Mouse (Mus musculus): Measurements from ENCODE around the gene Optc.

Optc gene

GRCm38 (mm10) chr1:133918088-133918470 lies 10.3 kb upstream of the Optc start:
- DNase-seq (ENCODE audit: low spot score in 2 of 2) = no peak

GRCm38 (mm10) chr1:133917456-133918087 lies 9.8 kb upstream of the Optc start:
- no peak for DNase-seq (ENCODE audit: low spot score in 2 of 2)

GRCm38 (mm10) chr1:133915723-133916355 lies 8.0 kb upstream of the Optc start:
- DNase-seq (ENCODE audit: low spot score in 2 of 2) = no peak

GRCm38 (mm10) chr1:133915115-133915514 lies 7.3 kb upstream of the Optc start:
- DNase-seq (ENCODE audit: low spot score in 2 of 2) = no peak

- no peak for DNase-seq (ENCODE audit: low spot score in 2 of 2)
Measured at GRCm38 (mm10) chr1:133913018-133913417, 5.2 kb upstream of the Optc start.

GRCm38 (mm10) chr1:133911456-133911855 lies 3.7 kb upstream of the Optc start:
- DNase-seq (ENCODE audit: low spot score in 2 of 2) = no peak

GRCm38 (mm10) chr1:133911008-133911407 lies 3.2 kb upstream of the Optc start:
- no peak for DNase-seq (ENCODE audit: low spot score in 2 of 2)

GRCm38 (mm10) chr1:133910108-133910507 lies 2.3 kb upstream of the Optc start:
- no peak for DNase-seq (ENCODE audit: low spot score in 2 of 2)

- DNase-seq (ENCODE audit: low spot score in 2 of 2) = no peak
Measured at GRCm38 (mm10) chr1:133908659-133909575, 1.1 kb upstream of the Optc start.

- no peak for DNase-seq (ENCODE audit: low spot score in 2 of 2)
Measured at GRCm38 (mm10) chr1:133906420-133906819, 1.4 kb downstream of the Optc start.

GRCm38 (mm10) chr1:133900825-133901224 lies 7.0 kb downstream of the Optc start:
- DNase-seq (ENCODE audit: low spot score in 2 of 2) = no peak

GRCm38 (mm10) chr1:133899043-133899542 lies 8.7 kb downstream of the Optc start:
- no peak for DNase-seq (ENCODE audit: low spot score in 2 of 2)

GRCm38 (mm10) chr1:133897293-133897692 lies 10.5 kb downstream of the Optc start:
- no peak for DNase-seq (ENCODE audit: low spot score in 2 of 2)

- DNase-seq (ENCODE audit: low spot score in 2 of 2) = no peak
Measured at GRCm38 (mm10) chr1:133891489-133891888, 16.3 kb downstream of the Optc start.

- no peak for DNase-seq (ENCODE audit: low spot score in 2 of 2)
Measured at GRCm38 (mm10) chr1:133889949-133890598, 17.7 kb downstream of the Optc start.

- DNase-seq (ENCODE audit: low spot score in 2 of 2) = no peak
Measured at GRCm38 (mm10) chr1:133887538-133888250, 20.1 kb downstream of the Optc start.

GRCm38 (mm10) chr1:133887044-133887443 lies 20.8 kb downstream of the Optc start:
- peak in 1 of 2 experiments; percentile 60 for DNase-seq (ENCODE audit: low spot score in 2 of 2)

GRCm38 (mm10) chr1:133886431-133886830 lies 21.4 kb downstream of the Optc start:
- no peak for DNase-seq (ENCODE audit: low spot score in 2 of 2)

- no peak for DNase-seq (ENCODE audit: low spot score in 2 of 2)
Measured at GRCm38 (mm10) chr1:133885811-133886210, 22.0 kb downstream of the Optc start.

- no peak for DNase-seq (ENCODE audit: low spot score in 2 of 2)
Measured at GRCm38 (mm10) chr1:133884746-133885145, 23.1 kb downstream of the Optc start.

GRCm38 (mm10) chr1:133884090-133884489 lies 23.7 kb downstream of the Optc start:
- no peak for DNase-seq (ENCODE audit: low spot score in 2 of 2)

Measured in frontal cortex, postnatal 25 days (tissue).